Mouse (Mus musculus) C2C12 (cell line): ENCODE results near the gene Ndufv3. TPM values are rescaled to one million over a fixed set of nuclear protein-coding genes. Genes with fewer than 3 reads are reported as not detected.
"Not testable (repeated sequence)": the region's sequence is repeated elsewhere in the genome, so short reads cannot be mapped to it uniquely, and the experiment has no call there.

ENCODE experiments used
- H3K27me3 ChIP-seq: one replicate; pipeline ENCODE4 v1.6.1; 2011; ENCODE audit not compliant: control insufficient read depth, insufficient read depth, insufficient read length
- H3K36me3 ChIP-seq: one replicate; pipeline ENCODE4 v1.6.1; 2011; ENCODE audit not compliant: control insufficient read depth, insufficient read depth
- H3K4me3 ChIP-seq: one replicate; pipeline ENCODE4 v1.5.1; 2011; ENCODE audit warnings: mild to moderate bottlenecking, control low read depth; ENCODE audit not compliant: poor library complexity, insufficient read depth, severe bottlenecking
- H3K79me2 ChIP-seq: one replicate; pipeline ENCODE4 v1.6.1; 2011; ENCODE audit not compliant: control insufficient read depth, insufficient read depth
- H3K79me3 ChIP-seq: one replicate; pipeline ENCODE4 v1.6.1; 2011; ENCODE audit warnings: low read depth, control low read depth
- H3ac ChIP-seq: one replicate; pipeline ENCODE3; 2011; ENCODE audit warnings: low read depth; ENCODE audit not compliant: control insufficient read depth, insufficient read length
- CEBPB ChIP-seq: IDR thresholded peaks from one replicate; pipeline ENCODE4 v1.6.1; 2011; ENCODE audit warnings: low read depth, mild to moderate bottlenecking, control low read depth, moderate library complexity
- CTCF ChIP-seq: IDR thresholded peaks from one replicate; pipeline ENCODE4 v1.5.1; 2011; ENCODE audit not compliant: control insufficient read depth, insufficient read depth, insufficient read length
- FOSL1 ChIP-seq: IDR thresholded peaks from one replicate; pipeline ENCODE4 v1.8.0; 2011; ENCODE audit warnings: mild to moderate bottlenecking, low read length; ENCODE audit not compliant: poor library complexity, insufficient read depth, severe bottlenecking
- MAX ChIP-seq: IDR thresholded peaks from one replicate; pipeline ENCODE4 v1.6.1; 2011; ENCODE audit warnings: mild to moderate bottlenecking, control low read depth
- MYOD1 ChIP-seq: IDR thresholded peaks from one replicate; pipeline ENCODE4 v1.6.1; 2011; ENCODE audit warnings: low read depth; ENCODE audit not compliant: control insufficient read depth, insufficient read length
- MYOG ChIP-seq: IDR thresholded peaks from one replicate; pipeline ENCODE4 v1.6.1; 2011; ENCODE audit not compliant: control insufficient read depth, insufficient read length; ENCODE audit errors: extremely low read depth
- USF1 ChIP-seq: IDR thresholded peaks from one replicate; pipeline ENCODE4 v1.6.1; 2011; ENCODE audit warnings: low read depth, mild to moderate bottlenecking, control low read depth, moderate library complexity
- polyA plus RNA-seq: library from polyadenylated mRNA; unstranded; fragments of >200 nt; fragmentation: generic; extraction: Trizol; gene quantifications from one replicate; pipeline ENCODE4 v1.2.1, GENCODE M21; 2012; ENCODE audit warnings: missing spikeins

Gene Ndufv3
- polyA plus RNA-seq, 1 experiment = 178 TPM

GRCm38 (mm10) chr17:31541460-31541831, 21.5 kb downstream of the Ndufv3 start:
- Histone ChIP-seq H3K27me3 (no peaks in the 10 kb centered on the region), H3K79me3 (no peaks in the 10 kb centered on the region), H3K4me3 (no peak overlapping the region), H3K79me2 (no peaks in the 10 kb centered on the region), H3K36me3 (no peaks in the 10 kb centered on the region), H3ac (no peak overlapping the region)
- TF ChIP-seq FOSL1 (peak; percentile 80), MYOD1 (peak; percentile 97), CTCF (no peak), MYOG (no peak), CEBPB (no peak), USF1 (no peak), MAX (no peak)

- TF ChIP-seq MYOD1 = no peak
- no peak for TF ChIP-seq MAX
- no peak for TF ChIP-seq MYOG
- no peak for TF ChIP-seq USF1
- no peak for TF ChIP-seq FOSL1
- no peak for TF ChIP-seq CTCF
- TF ChIP-seq CEBPB = no peak
- Histone ChIP-seq H3ac (no peak overlapping the region), H3K27me3 (no peaks in the 10 kb centered on the region), H3K4me3 (no peak overlapping the region), H3K36me3 (no peaks in the 10 kb centered on the region), H3K79me3 (no peaks in the 10 kb centered on the region), H3K79me2 (no peaks in the 10 kb centered on the region)
Measured at GRCm38 (mm10) chr17:31543574-31543973, 23.7 kb downstream of the Ndufv3 start.

GRCm38 (mm10) chr17:31546444-31547196, 26.7 kb downstream of the Ndufv3 start:
- TF ChIP-seq MYOD1 = no peak
- no peak for TF ChIP-seq MAX
- no peak for TF ChIP-seq CEBPB
- TF ChIP-seq MYOG = no peak
- TF ChIP-seq FOSL1 = no peak
- no peak for TF ChIP-seq USF1
- no peak for TF ChIP-seq CTCF
- no peaks in the 10 kb centered on the region for H3K79me3 ChIP-seq
- H3K36me3 ChIP-seq = no peaks in the 10 kb centered on the region
- no peaks in the 10 kb centered on the region for H3K27me3 ChIP-seq
- H3K79me2 ChIP-seq = no peaks in the 10 kb centered on the region
- H3K4me3 ChIP-seq = no peak overlapping the region
- no peak overlapping the region for H3ac ChIP-seq

DNA sequence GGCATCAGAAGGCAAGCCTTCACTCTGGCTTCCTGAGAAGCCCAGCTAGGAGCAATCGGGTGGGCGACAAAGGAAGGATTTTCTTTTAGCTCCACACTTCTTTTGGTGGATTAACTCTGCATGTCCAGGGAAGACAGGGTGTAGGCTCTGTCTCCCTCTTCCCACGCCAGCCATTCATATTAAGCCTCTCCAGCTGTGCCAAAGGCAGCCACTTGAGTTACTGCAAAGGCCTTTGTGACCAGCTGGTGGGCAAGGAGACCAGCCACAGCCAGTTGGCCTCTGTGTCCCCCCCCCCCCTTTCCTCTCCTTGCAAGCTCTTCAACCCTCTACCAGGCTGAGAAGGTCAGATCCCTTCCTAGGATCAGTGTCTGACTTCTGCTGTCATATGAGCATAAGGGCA, 28.1 kb downstream of the Ndufv3 start:
- Histone ChIP-seq H3K36me3 (no peaks in the 10 kb centered on the region), H3K79me2 (no peaks in the 10 kb centered on the region), H3ac (no peak overlapping the region), H3K79me3 (no peaks in the 10 kb centered on the region), H3K4me3 (no peak overlapping the region), H3K27me3 (no peaks in the 10 kb centered on the region)
- TF ChIP-seq MYOD1 (no peak), MYOG (no peak), FOSL1 (no peak), CTCF (no peak), MAX (no peak), CEBPB (no peak), USF1 (no peak)

GRCm38 (mm10) chr17:31549389-31549788, 29.5 kb downstream of the Ndufv3 start:
- TF ChIP-seq USF1 (no peak), FOSL1 (no peak), CTCF (no peak), MYOG (no peak), MAX (no peak), MYOD1 (no peak), CEBPB (no peak)
- Histone ChIP-seq H3K27me3 (no peaks in the 10 kb centered on the region), H3K79me3 (no peaks in the 10 kb centered on the region), H3ac (no peak overlapping the region), H3K36me3 (no peaks in the 10 kb centered on the region), H3K4me3 (no peak overlapping the region), H3K79me2 (no peaks in the 10 kb centered on the region)

DNA sequence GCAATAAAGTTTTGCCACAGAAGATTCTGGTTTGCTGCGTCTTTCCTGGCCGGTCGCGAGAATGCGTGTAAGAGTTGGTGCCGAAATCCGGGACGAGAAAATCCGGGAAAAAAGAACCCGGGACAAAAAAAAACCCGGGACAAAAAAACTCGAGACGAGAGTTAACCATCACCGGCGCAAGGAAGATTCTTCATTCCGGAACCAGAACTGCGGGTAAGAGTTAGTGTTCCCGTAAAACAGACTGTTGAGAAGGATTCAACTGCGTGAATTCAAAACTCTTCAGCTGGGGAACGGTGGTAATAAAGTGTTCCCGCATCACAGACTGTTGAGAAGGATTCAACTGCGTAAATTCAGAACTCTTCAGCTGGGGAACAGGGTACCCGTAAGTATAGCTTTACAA, 32.7 kb downstream of the Ndufv3 start:
- H3K27me3 ChIP-seq, H3K79me3 ChIP-seq: not testable (repeated sequence)

More for the DNA sequence above, 32.7 kb downstream of the Ndufv3 start:
- H3K79me2 ChIP-seq, H3K4me3 ChIP-seq, H3ac ChIP-seq, H3K36me3 ChIP-seq: not testable (repeated sequence)
